Mouse (Mus musculus): ENCODE measurements around the gene Fam47c. TPM values are rescaled to one million over a fixed set of nuclear protein-coding genes. Genes with fewer than 3 reads are reported as not detected.

Gene Fam47c
- not detected for polyA plus RNA-seq (2012; fragmentation: generic; extraction: Trizol)

GRCm38 (mm10) chrX:78737463-78737862 is at the start of gene Fam47c:
Gene Fam47c, plus strand, starts transcription at chrX:78737763.
- Histone ChIP-seq H3K36me3 (ENCODE audit: control insufficient read depth, insufficient read depth) (no peaks in the 10 kb centered on the region), H3K4me3 (no peak within 1 kb of the TSS), H3K4me2 (ENCODE audit: low read depth) (no peak within 1 kb of the TSS), H3K27me3 (ENCODE audit: control insufficient read depth, insufficient read depth, insufficient read length) (no peaks in the 10 kb centered on the region), H3K79me2 (ENCODE audit: control insufficient read depth, insufficient read depth) (no peaks in the 10 kb centered on the region), H3ac (ENCODE audit: control insufficient read depth, insufficient read length) (no peak within 1 kb of the TSS)
- TF ChIP-seq SRF (IDR thresholded peaks at IDR 0.05; ENCODE audit: control insufficient read depth, insufficient read length, low read depth) (no peak), REST (IDR thresholded peaks at IDR 0.05; ENCODE audit: insufficient read depth, insufficient read length) (no peak)

GRCm38 (mm10) chrX:78769408-78769807 is 31.8 kb downstream of the Fam47c start:
- Histone ChIP-seq H3K79me2 (ENCODE audit: control insufficient read depth, insufficient read depth) (no peaks in the 10 kb centered on the region), H3K27me3 (ENCODE audit: control insufficient read depth, insufficient read depth, insufficient read length) (no peaks in the 10 kb centered on the region), H3K36me3 (ENCODE audit: control insufficient read depth, insufficient read depth) (no peaks in the 10 kb centered on the region), H3K4me2 (ENCODE audit: low read depth) (no peak overlapping the region), H3K4me3 (no peak overlapping the region), H3ac (ENCODE audit: control insufficient read depth, insufficient read length) (no peak overlapping the region)
- no peak for TF ChIP-seq POLR2AphosphoS2 (IDR thresholded peaks at IDR 0.05; ENCODE audit: insufficient read length, low read depth)
- no peak for TF ChIP-seq MAX (IDR thresholded peaks at IDR 0.05; ENCODE audit: low read depth)
- no peak for TF ChIP-seq TCF12 (IDR thresholded peaks at IDR 0.05; ENCODE audit: insufficient read depth, poor library complexity, severe bottlenecking)
- TF ChIP-seq CEBPB (IDR thresholded peaks at IDR 0.05; ENCODE audit: insufficient read depth, poor library complexity, severe bottlenecking): no peak
- TF ChIP-seq TCF3 (IDR thresholded peaks at IDR 0.05; ENCODE audit: insufficient read length, low read depth): no peak
- no peak for TF ChIP-seq E2F4 (IDR thresholded peaks at IDR 0.05; ENCODE audit: insufficient read depth)
- no peak for TF ChIP-seq MYOG (IDR thresholded peaks at IDR 0.05; ENCODE audit: control insufficient read depth in 1 of 3, insufficient read depth in 1 of 3, insufficient read length in 2 of 3, low read depth in 2 of 3)
- TF ChIP-seq POLR2A (IDR thresholded peaks at IDR 0.05; ENCODE audit: insufficient read length, low read depth): no peak
- no peak for TF ChIP-seq USF1 (IDR thresholded peaks at IDR 0.05; ENCODE audit: low read depth)
- no peak for TF ChIP-seq SRF (IDR thresholded peaks at IDR 0.05; ENCODE audit: control insufficient read depth, insufficient read length, low read depth)
- TF ChIP-seq MYOD1 (IDR thresholded peaks at IDR 0.05; ENCODE audit: control insufficient read depth in 1 of 3, insufficient read length in 2 of 3, low read depth in 2 of 3): no peak
- TF ChIP-seq REST (IDR thresholded peaks at IDR 0.05; ENCODE audit: insufficient read depth, insufficient read length): no peak

GRCm38 (mm10) chrX:78777078-78777477 is 39.5 kb downstream of the Fam47c start:
- Histone ChIP-seq H3ac (ENCODE audit: control insufficient read depth, insufficient read length) (no peak overlapping the region), H3K27me3 (ENCODE audit: control insufficient read depth, insufficient read depth, insufficient read length) (no peaks in the 10 kb centered on the region), H3K36me3 (ENCODE audit: control insufficient read depth, insufficient read depth) (no peaks in the 10 kb centered on the region), H3K79me2 (ENCODE audit: control insufficient read depth, insufficient read depth) (no peaks in the 10 kb centered on the region), H3K4me3 (no peak overlapping the region), H3K4me2 (ENCODE audit: low read depth) (no peak overlapping the region)
- TF ChIP-seq TCF3 (IDR thresholded peaks at IDR 0.05; ENCODE audit: insufficient read length, low read depth): no peak
- TF ChIP-seq CEBPB (IDR thresholded peaks at IDR 0.05; ENCODE audit: insufficient read depth, poor library complexity, severe bottlenecking): no peak
- no peak for TF ChIP-seq REST (IDR thresholded peaks at IDR 0.05; ENCODE audit: insufficient read depth, insufficient read length)
- no peak for TF ChIP-seq SRF (IDR thresholded peaks at IDR 0.05; ENCODE audit: control insufficient read depth, insufficient read length, low read depth)
- no peak for TF ChIP-seq E2F4 (IDR thresholded peaks at IDR 0.05; ENCODE audit: insufficient read depth)
- TF ChIP-seq POLR2A (IDR thresholded peaks at IDR 0.05; ENCODE audit: insufficient read length, low read depth): no peak
- TF ChIP-seq MYOG (IDR thresholded peaks at IDR 0.05; ENCODE audit: control insufficient read depth in 1 of 3, insufficient read depth in 1 of 3, insufficient read length in 2 of 3, low read depth in 2 of 3): no peak
- no peak for TF ChIP-seq MYOD1 (IDR thresholded peaks at IDR 0.05; ENCODE audit: control insufficient read depth in 1 of 3, insufficient read length in 2 of 3, low read depth in 2 of 3)
- TF ChIP-seq POLR2AphosphoS2 (IDR thresholded peaks at IDR 0.05; ENCODE audit: insufficient read length, low read depth): no peak
- no peak for TF ChIP-seq TCF12 (IDR thresholded peaks at IDR 0.05; ENCODE audit: insufficient read depth, poor library complexity, severe bottlenecking)
- no peak for TF ChIP-seq MAX (IDR thresholded peaks at IDR 0.05; ENCODE audit: low read depth)
- no peak for TF ChIP-seq USF1 (IDR thresholded peaks at IDR 0.05; ENCODE audit: low read depth)

Other genes with a start within 250 kb of the Fam47c start
- 1.3 TPM for gene Prrg1, start 153.9 kb upstream of the Fam47c start, polyA plus RNA-seq (2012; fragmentation: generic; extraction: Trizol)

Data from myocyte (in vitro differentiated cells).